Mouse (Mus musculus) liver, postnatal 0 days (tissue): ENCODE data around the gene Cpeb2.

Experiments used
- CTCF ChIP-seq: sonication (generic); IDR thresholded peaks from 2 replicates; pipeline ENCODE4 v1.5.1; 2016; ENCODE audit warnings: antibody characterized with exemption, low read depth
- EP300 ChIP-seq: IDR thresholded peaks from 2 replicates; pipeline ENCODE4 v1.6.1; 2016; ENCODE audit warnings: antibody characterized with exemption, low read depth, mild to moderate bottlenecking

- TF ChIP-seq CTCF (no peak), EP300 (no peak)
These were observed 97.3 kb downstream of the Cpeb2 start for GRCm38 (mm10) chr5:43330260-43330659.
